Mouse (Mus musculus): Measurements from ENCODE around the gene Nudcd3.
A peak's percentile ranks its signal among the peaks of the same experiment; 100 is the strongest.

The Nudcd3 gene

DNA sequence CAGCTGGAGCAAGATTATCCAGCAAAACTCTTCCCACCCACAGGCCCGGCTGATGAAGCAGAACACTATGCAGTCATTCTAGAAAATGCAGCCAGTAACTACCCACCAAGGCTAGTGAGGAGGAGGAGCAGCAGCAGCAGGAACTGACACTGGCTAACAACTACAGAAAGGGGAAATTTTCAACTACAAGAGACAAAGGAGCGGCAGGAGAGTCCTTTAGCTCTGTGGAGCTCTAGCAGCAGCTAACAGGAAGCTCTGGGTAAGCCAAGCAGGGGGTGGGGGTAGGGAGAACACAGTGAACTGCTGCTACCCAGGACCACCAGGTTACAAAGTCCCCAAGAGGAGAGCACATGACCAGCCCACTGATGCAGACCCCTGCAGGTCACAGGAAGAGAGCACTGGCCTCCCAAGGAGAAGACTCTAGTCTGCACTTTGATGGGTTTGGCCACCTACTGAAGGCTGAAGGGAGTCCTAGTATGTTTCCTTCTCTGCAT is 21.5 kb downstream of the Nudcd3 start:
- DNase-seq (ENCODE audit: low read depth, low spot score), result peak; percentile 80

DNA sequence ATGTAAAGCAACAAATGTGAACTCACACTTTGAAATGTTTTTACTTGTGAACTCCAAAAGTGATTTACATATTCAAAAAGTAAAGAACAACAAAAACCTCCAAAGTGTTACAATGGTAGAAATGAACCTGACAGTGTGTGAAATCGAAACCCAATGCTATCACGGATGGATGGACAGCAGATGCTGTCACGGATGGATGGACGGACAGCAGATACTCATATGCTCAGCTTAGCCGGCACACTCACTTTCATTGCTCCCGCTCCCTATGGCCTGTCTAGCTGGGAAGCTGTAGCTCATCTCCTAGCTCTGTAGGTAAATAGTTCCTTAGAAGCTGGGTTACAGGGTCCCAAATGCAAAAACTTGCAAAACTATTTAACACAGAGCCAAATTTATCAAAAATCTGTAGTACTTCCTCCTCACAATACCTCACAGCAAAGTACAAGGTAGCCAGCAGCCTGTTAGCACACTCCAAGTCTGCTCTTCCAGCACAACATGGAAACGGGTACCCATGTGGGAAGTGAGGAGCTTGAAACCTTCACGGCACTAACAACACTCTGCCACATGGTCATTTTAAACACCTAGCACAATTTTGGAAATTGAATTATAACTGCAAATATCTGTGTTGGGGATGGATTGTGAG is 22.3 kb downstream of the Nudcd3 start:
- no peak for DNase-seq (ENCODE audit: low read depth, low spot score)

DNA sequence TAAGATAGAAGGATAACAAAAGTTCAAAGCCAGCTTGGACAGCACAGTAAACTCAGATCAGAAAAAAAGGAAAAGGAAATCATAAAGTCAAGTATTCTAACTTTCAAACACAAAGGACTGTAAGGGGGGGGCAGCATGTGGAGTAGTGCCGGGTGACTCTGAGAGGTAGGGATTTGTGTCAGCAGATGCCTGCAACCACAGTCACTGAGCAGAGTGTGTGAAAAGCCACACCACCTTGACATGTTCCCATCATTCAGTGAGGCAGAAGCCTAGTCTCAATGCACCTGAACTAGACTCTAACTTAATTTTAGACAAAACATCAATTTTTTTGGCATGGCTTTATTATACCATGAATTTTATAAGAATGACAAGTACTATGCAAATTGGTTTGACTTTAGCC is 24.7 kb downstream of the Nudcd3 start:
- no peak for DNase-seq (ENCODE audit: low read depth, low spot score)

DNA sequence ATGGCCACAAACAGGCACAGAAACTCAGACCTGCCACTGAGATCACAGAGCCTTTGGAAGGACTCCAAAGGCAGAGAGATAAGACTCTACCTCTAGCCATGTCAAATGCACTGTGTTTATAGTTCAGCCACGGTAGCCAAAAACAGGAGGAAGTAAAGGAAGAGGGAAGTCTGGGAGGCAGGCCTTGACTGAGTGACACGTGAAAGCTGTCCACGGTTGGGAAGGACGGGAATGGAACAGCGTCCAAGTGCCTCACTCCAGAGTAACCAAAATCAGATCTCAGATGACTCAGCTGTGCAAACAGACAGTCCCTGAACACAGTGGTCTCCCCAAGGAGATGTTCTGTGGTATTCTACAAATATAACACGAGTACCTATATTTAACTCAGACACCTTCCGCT is 25.5 kb downstream of the Nudcd3 start:
- DNase-seq (ENCODE audit: low read depth, low spot score), result no peak

DNA sequence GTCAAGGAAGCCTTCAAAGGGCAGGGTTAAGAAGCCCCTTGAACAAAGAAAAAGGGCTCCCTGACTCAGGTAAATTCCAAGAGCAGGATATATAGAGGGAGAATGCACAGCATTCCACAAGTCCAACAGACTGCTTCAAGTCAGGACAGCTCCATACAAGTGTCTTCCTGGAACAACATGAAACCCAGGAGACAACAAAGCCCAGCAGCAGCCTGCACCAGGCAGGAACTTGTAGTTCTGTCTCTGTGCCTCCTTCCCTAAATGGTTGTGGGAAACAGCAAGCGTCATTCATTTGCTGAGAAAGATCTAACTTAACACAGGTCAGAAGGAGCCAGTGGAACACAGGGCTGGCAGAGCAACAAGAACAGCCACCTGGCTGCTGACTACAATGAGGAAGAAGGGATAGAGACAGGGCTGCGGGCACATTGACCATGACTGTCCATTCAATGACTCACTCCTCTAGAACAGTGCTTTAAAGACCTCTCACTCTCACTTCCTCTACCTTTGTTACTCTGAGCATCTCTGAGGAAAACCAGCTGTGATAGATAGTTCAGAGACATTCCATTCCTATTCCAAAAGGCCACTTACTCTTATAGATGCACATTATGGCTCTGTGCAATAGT is 31.1 kb downstream of the Nudcd3 start:
- DNase-seq (ENCODE audit: low read depth, low spot score), result no peak

DNA sequence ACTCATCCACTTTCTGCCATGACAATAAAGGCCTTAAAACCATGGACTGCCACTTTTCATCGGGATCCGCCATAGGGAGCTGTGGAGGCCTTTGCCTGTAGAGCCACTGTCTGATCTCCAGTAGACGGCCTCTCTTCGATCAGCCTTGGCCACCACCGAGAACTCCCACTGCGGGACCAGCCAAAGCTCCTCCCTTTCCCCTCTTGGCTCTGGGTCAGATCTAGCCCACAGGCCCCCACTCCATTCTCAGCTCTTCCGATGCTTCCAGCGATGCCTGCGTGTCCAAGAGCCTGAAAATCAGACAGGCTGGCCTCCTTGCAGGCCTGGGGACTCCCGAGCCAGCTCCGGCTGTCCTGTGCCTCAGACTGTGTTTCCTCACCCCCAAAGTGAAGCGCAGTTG is 33.9 kb downstream of the Nudcd3 start:
- no peak for DNase-seq (ENCODE audit: low read depth, low spot score)

DNA sequence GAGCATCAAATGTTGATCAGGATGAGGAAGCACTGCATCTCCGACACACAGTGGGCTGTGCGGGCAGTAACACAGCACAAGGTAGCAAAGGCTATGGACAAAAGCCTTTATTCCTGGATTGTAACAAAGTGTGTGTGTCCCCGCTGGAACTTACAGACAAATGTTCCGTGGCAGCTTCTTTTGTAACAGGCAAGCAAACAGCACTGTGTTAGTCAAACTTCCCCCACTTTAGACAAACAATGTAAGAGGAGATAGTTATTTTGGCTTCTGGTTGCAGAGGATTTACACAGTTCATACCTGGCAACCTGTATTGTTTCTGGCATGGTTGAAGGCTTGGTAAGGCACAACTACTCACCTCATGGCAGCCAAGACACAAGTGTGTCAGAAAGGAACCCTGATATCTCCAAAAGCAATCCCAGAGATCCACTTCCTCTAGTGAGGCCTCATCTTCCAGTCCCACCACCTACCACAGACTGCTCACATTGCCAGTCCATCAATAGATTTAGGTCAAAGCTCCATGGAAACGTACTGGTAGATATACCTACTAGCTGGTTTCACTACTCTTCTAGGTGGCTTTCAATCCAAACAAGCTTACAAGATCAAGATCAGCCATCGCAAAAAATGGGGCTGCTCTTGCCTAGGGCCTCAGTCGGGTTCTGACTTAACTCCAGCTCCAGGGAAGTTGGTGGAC is 34.7 kb downstream of the Nudcd3 start:
- DNase-seq (ENCODE audit: low read depth, low spot score), result no peak

DNA sequence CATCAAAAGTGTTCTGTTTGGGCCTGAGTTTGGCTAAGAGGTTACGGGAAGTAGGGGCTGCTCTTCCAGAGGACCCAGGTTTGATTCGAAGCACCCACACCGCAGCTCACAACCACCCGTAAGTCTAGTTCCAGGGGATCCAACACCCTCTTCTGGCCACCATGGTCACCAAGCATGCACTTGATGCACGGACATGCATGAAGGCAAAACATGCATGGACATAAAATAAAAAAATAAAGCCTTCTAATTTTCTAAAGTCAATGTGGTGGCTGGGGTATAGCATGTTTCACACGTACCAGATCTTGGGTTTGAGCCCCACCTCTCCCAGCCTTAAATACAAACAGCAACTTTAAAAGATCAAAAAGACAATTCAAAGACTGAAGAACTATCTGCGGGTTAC is 35.4 kb downstream of the Nudcd3 start:
- no peak for DNase-seq (ENCODE audit: low read depth, low spot score)

DNA sequence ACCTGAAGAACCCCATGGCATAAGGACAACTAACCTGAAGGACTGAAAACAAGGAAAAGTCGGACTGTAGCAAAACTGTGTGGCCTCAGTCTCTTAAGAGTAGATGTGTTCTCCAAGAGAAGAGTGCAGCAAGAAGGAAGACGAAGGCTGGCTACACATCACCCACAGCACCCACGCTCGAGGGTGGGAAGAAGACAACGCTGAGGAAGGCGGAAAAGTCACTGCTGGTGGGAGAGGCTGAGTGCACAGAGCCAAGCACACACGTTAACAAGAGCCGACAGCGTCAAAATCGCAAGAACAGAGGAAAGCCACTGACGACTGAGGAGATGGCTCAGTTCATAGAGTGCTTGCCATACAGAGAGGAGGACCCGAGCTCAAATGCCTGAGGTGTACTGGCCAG is 36.5 kb downstream of the Nudcd3 start:
- DNase-seq (ENCODE audit: low read depth, low spot score), result no peak

DNA sequence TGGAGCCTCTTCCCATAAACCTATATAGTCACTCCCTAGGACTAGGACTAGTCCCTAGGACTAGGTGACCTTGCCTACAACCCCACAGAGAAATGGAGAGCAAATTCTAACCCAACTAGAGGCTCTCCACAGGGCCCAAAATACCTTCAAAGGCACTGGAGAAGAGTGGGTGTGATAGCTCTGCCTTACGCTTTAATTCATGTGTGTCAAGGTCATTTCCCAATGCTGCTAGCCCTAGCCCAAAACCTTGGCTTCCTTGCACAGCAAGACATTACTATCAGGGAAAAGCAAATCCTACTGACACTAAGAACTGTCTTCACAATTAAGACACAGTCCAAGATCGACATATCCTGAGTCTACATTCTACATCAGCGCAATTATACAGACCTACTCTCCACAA is 37.2 kb downstream of the Nudcd3 start:
- DNase-seq (ENCODE audit: low read depth, low spot score), result peak; percentile 35

DNA sequence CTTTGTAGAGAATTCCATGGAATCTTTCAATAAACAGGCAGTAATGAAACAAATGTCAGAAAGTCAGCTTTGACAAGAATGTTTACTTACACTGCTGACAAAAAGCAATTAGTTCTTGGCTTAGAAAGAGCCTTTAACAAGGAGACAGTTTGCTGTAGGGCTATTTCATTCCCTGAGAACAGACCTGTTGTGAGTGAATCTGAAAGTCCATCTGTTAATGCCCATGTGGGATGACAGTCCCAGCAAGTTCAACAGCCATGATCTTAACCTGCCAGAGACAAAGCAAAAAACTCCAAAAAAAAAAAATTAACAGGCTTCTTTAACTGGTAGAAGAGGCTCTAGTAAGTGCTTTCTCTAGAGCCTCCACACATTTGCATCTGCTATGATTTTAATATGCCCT is 38.7 kb downstream of the Nudcd3 start:
- no peak for DNase-seq (ENCODE audit: low read depth, low spot score)

DNA sequence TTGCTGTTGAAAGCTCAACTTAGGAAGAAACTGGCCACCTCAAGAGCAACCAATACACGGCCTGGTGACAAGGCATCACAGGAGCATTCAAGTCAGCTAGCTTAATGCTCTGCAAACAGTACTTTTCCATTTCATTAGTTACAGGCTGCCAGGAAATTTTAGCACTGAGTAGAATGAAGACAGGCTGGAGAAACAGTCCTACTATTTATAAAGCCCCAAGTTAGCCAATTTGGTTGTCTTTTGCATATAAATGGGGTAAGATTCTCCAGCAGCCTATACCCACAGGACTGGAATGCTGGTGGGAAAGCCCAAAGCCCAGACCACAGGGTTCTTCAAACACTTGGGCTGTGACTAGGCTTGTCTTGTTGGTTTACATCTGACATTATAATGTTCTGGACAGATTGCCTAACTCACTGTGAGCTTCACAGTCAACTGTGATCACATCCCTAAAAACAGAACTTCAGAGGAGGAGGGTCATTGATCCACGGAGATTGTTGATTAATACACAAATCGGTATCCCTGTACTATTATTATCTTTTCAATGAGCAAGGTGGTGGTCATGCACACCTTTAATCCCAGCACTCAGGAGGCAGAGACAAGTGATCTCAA is 39.4 kb downstream of the Nudcd3 start:
- peak; percentile 48 for DNase-seq (ENCODE audit: low read depth, low spot score)

DNA sequence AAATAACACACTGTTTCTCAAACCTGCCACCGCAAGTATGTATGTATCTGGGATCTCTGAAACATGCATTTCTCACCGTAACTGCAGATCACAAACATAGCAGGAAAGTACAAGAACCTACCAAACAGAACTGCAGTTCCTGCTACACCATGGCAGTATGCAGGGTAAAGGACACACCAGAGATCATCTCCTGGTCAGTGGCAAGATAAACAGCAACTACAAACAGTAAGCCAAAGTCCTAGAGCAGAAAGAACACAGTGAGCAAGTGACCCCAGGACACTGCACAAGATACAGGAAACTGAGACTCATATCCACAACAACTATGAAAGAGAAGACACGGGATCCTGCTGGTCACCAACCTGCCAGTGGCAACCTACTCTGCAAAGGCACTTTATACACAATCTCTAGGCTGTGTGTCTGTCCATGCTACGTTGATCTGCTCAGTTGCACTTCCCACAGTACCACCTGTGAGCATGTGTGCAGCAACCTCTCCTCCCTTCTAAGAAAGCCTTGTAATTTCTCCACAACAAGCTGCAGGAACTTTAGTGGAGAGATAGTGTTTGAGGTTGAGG is 40.4 kb downstream of the Nudcd3 start:
- no peak for DNase-seq (ENCODE audit: low read depth, low spot score)

DNA sequence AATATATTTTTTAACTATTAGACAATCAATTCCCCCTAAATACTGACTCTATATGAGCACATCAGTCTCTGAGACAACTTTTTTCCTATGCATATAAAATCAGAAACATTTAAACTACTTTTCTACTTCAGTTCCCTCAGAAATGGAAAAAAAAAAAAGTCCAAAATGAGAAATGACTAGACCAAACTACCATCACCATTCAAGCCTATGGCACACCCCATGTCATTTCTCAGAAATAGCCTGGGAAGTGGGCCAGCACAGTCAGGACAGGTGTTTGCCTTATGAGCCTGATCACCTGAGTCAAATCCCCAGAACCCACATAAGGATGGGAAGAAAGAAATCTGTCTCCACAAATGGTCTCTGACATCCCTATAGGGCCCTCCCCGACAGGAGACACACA is 41.7 kb downstream of the Nudcd3 start:
- DNase-seq (ENCODE audit: low read depth, low spot score), result no peak

DNA sequence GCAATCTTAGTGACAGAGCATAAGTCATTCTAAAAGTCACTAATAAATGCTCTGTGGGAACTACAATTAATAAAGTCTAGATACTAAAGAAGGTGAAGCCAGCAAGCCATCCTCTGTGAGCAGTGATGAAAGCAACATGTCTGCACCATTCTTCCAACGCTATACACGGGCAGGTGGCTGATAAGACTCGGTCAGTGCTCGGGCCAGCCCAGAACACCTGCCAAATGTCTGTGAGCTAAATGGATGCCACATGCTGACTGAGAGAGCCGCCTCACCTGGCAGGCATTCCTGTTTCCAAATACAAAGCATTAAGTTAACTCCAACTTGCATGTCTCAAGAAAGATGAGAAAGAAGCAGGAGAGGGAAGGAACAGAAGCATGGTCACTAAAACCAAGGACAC is 43.1 kb downstream of the Nudcd3 start:
- DNase-seq (ENCODE audit: low read depth, low spot score), result no peak

DNA sequence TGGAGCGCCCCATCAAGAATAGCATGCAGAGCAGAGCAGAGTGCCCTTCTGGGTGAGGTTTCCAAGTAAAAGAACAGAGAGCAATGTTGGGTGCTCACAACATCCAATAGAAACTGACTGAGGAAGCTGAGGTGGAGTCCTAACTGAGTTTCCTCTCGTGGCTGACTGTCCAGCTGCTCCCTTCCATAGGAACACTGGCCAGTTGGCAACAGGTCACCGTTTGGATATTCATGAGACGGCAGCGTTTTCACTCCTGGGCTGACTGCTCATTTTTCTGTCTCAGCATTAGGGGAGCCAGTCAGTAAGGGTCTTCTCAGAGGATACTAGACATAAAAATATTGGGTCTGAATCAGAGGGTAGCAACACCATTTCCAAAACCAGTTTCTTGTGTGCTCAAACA is 43.6 kb downstream of the Nudcd3 start:
- DNase-seq (ENCODE audit: low read depth, low spot score), result no peak

DNA sequence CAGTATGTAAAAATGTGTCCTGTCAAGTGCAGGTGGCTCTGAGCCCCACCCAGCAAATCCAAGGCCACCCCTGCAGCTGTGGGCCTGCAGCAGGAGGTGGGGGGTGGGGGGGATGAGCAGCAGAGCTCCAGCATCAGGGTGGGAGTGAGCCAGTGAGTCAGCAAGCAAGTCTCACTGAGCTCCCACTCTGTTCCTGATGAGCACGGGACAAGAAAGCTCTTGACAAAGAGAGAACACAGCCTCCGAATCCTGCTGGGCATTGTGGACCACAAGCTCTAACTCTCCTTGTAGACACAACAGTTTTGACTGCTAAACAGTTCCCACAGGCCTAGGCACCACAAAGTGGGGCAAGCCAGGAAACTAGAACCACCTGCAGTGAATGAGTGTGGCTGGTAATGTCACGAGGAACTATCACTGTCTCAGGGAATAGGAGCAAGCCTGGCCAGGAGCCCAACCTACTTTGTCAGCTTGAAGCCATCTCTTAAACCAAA is 46.0 kb downstream of the Nudcd3 start:
- peak; percentile 62 for DNase-seq (ENCODE audit: low read depth, low spot score)

DNA sequence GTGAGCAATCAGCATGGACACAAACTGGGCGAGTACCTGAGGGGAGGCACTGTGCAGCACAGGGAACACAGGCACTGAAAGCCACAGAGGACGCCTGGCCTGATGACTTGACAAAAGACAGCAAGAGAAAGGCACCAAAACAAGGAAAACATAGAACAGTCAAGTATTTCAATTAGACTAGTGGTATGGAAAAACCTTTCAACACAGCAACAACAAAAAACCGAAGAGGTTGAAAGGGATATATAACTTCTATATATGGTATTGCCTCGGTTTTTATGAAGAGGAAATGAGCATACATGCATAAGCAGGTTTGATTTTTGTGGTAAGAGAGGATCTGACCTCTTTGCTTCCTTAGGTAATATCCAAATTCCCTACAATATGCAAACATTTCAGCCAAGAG is 47.4 kb downstream of the Nudcd3 start:
- no peak for DNase-seq (ENCODE audit: low read depth, low spot score)

DNA sequence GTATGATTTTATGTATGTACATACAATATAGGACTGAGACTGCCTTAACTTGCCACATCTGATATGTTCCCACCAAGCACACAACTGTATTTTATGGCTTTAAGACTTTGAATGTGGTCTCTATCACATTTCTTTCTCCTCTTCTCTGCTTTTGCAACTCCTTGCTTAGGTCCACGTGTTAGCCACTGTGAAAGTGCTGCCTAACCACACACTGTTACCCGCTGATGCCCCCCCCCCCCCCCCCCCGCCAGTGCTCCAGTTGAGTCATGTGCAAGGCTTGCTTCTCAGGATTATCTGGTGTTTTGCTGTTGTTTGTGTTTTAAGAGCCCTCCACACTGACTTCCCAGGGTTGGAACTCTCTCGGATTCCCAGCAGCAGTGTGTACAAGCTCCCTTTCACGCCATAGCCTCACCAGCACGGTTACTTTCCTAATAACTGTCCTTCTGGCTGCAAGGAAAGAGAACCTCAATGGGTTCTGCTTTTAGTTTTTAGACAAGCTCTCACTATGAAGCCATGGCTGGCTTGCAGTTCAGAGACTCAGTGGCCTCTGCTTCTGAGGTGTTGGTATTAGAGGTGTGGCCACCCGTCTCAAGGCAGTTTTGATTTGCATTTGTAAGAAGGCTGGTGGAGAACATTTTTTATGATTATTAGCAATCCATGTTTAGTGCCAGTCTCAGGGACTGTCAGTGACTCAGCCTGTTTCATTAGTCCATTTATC is 61.8 kb downstream of the Nudcd3 start:
- no peak for DNase-seq (ENCODE audit: low read depth, low spot score)

DNA sequence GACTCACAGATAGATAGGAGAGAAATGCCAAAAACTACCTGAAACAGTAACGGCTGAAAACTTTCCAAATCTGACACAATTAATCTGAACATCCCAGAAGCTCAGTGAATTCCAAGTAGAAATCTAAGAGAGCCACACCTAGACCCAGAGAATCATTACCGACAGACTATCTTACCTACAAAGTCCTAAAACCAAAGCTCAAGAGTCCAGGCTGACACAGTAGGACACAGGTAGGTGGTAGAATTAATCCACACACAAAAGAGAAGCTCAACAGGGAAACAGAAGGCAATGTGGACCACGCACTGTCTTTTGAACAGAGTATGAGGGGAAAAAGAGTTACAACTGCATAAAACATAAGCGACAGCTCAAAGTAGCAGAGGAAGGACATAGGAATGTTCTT is 67.3 kb downstream of the Nudcd3 start:
- DNase-seq (ENCODE audit: low read depth, low spot score), result no peak

DNA sequence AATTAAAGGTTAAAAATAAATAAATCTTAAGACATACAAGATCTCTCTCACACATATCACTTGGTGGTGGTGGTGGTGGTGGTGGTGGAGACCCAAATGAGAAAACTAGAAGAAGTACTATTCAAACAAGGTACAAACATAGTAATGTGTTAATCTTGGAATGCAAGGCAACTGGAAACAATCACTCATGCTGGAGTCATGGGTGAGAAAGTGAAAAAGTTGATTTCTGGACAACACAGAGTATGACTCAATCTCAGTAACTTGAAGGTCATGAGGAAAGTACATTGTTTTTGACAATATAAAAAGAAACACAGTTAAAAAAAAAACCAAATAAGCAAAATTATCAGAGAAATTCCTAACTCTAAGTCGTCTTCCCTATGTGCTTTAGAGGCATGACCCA is 69.6 kb downstream of the Nudcd3 start:
- no peak for DNase-seq (ENCODE audit: low read depth, low spot score)

Data from ES-CJ7 (cell line).